Mouse (Mus musculus) ES-Bruce4 (cell line): ENCODE measurements around the gene Arhgap18.

ENCODE experiments used
- CTCF ChIP-seq: IDR thresholded peaks from one replicate; pipeline ENCODE4 v1.8.1; 2011; ENCODE audit warnings: low read depth, low read length
- EP300 ChIP-seq: IDR thresholded peaks from 2 replicates; pipeline ENCODE4 v1.6.1; 2011; ENCODE audit warnings: low read depth, low read length; ENCODE audit not compliant: insufficient read depth
- POLR2A ChIP-seq: IDR thresholded peaks from one replicate; pipeline ENCODE4 v1.8.1; 2011; ENCODE audit warnings: low read length; ENCODE audit not compliant: insufficient read depth

GRCm38 (mm10) chr10:26711068-26711467 is 42.2 kb upstream of the Arhgap18 start:
- TF ChIP-seq EP300 (no peak), CTCF (no peak), POLR2A (no peak)
